Mouse (Mus musculus) liver, embryonic 12.5 days (tissue): ENCODE data around the gene Gm49416. TPM values are rescaled to one million over a fixed set of nuclear protein-coding genes. Genes with fewer than 3 reads are reported as not detected.
"Not testable (repeated sequence)": the region's sequence is repeated elsewhere in the genome, so short reads cannot be mapped to it uniquely, and the experiment has no call there.

ENCODE experiments used
- ATAC-seq: fragments of 200-750 bp; cut with Nextera tagmentation; 2 replicates; pipeline ENCODE4 v1.8.0; 2017; ENCODE audit warnings: moderate number of reproducible peaks, mild to moderate bottlenecking, moderate library complexity
- H3K27ac ChIP-seq: fragments of 300-500 bp; sonication (generic); 2 replicates; pipeline ENCODE4 v1.5.1; 2016; ENCODE audit warnings: mild to moderate bottlenecking
- H3K27me3 ChIP-seq: fragments of 300-500 bp; sonication (generic); replicated peaks from 2 replicates; pipeline ENCODE4 v1.6.1; 2016; ENCODE audit warnings: mild to moderate bottlenecking, moderate library complexity
- H3K36me3 ChIP-seq: fragments of 300-500 bp; sonication (generic); 2 replicates; pipeline ENCODE4 v1.6.1; 2016; ENCODE audit warnings: mild to moderate bottlenecking, moderate library complexity
- H3K4me1 ChIP-seq: fragments of 300-500 bp; sonication (generic); 2 replicates; pipeline ENCODE4 v1.6.1; 2016
- H3K4me2 ChIP-seq: fragments of 300-500 bp; sonication (generic); 2 replicates; pipeline ENCODE4 v1.6.1; 2016; ENCODE audit warnings: mild to moderate bottlenecking, moderate library complexity
- H3K4me3 ChIP-seq: fragments of 300-500 bp; sonication (generic); 2 replicates; pipeline ENCODE4 v1.5.1; 2016; ENCODE audit warnings: mild to moderate bottlenecking, moderate library complexity
- H3K9ac ChIP-seq: fragments of 300-500 bp; sonication (generic); 2 replicates; pipeline ENCODE4 v1.6.1; 2016; ENCODE audit warnings: mild to moderate bottlenecking, moderate library complexity
- H3K9me3 ChIP-seq: fragments of 300-500 bp; sonication (generic); replicated peaks from 2 replicates; pipeline ENCODE4 v1.6.1; 2016; ENCODE audit warnings: mild to moderate bottlenecking, moderate library complexity
- WGBS: fragments of 180-500 bp; shearing (Covaris S2); methylation state at CpG from one replicate; pipeline ENCODE4 v1.1.7; 2016; ENCODE audit not compliant: insufficient replicate concordance; 5-methylcytosine and 5-hydroxymethylcytosine counted together
- polyA plus RNA-seq: library from polyadenylated mRNA; unstranded; fragments of >200 nt; fragmentation: Nextera tagmentation; extraction: Ambion mirVana; gene quantifications from 2 replicates; pipeline ENCODE4 v1.2.1, GENCODE M21; 2016

Gene Gm49416
- polyA plus RNA-seq, 1 experiment from 2014 or later, result not detected

- no peak for ATAC-seq
- WGBS, result 71% methylated on average over 3 of the region's 3 CpGs
- Histone ChIP-seq H3K9me3 (no peaks in the 10 kb centered on the region), H3K4me3 (no peak overlapping the region), H3K4me1 (peaks cover 2% of the 10 kb centered on the region; the same call in 1 of the 2 replicates), H3K36me3 (peaks cover 7% of the 10 kb centered on the region), H3K27me3 (0 out of 2 replicates have a peak, but pooled peaks cover 7% of the 10 kb centered on the region), H3K27ac (no peak overlapping the region), H3K4me2 (no peak overlapping the region), H3K9ac (no peak overlapping the region)
Measured at GRCm38 (mm10) chr19:8853117-8853516, 35.6 kb upstream of the Gm49416 start.

GRCm38 (mm10) chr19:8857689-8858088 lies 31.0 kb upstream of the Gm49416 start:
- Histone ChIP-seq H3K36me3 (no peaks in the 10 kb centered on the region), H3K4me1 (no peaks in the 10 kb centered on the region), H3K27ac (no peak overlapping the region), H3K27me3 (0 out of 2 replicates have a peak, but pooled peaks cover 3% of the 10 kb centered on the region), H3K4me3 (no peak overlapping the region), H3K9ac (no peak overlapping the region), H3K4me2 (no peak overlapping the region), H3K9me3 (no peaks in the 10 kb centered on the region)
- WGBS, result 24% methylated on average over 4 of the region's 4 CpGs
- no peak for ATAC-seq

GRCm38 (mm10) chr19:8859018-8859417 lies 29.7 kb upstream of the Gm49416 start:
- Histone ChIP-seq H3K9ac (no peak overlapping the region), H3K4me3 (no peak overlapping the region), H3K27me3 (0 out of 2 replicates have a peak, but pooled peaks cover 3% of the 10 kb centered on the region), H3K9me3 (no peaks in the 10 kb centered on the region), H3K36me3 (no peaks in the 10 kb centered on the region), H3K4me2 (no peak overlapping the region), H3K4me1 (no peaks in the 10 kb centered on the region), H3K27ac (no peak overlapping the region)
- ATAC-seq, result peak; percentile 42; the same call in 1 of the 2 replicates
- 7% methylated on average over 1 of the region's 1 CpGs for WGBS

GRCm38 (mm10) chr19:8864265-8864664 lies 24.5 kb upstream of the Gm49416 start:
- H3K4me2 ChIP-seq, result no peak overlapping the region
- no peaks in the 10 kb centered on the region for H3K36me3 ChIP-seq
- no peaks in the 10 kb centered on the region for H3K9me3 ChIP-seq
- no peak overlapping the region for H3K4me3 ChIP-seq
- H3K9ac ChIP-seq, result no peak overlapping the region
- peaks cover 8% of the 10 kb centered on the region; the same call in 1 of the 2 replicates for H3K4me1 ChIP-seq
- 69% methylated on average over 6 of the region's 6 CpGs for WGBS
- H3K27me3 ChIP-seq, result no peaks in the 10 kb centered on the region
- H3K27ac ChIP-seq, result no peak overlapping the region
- no peak for ATAC-seq

- peak overlapping the region; percentile 91 for H3K9ac ChIP-seq
- H3K36me3 ChIP-seq, result peaks cover 23% of the 10 kb centered on the region
- peak overlapping the region; percentile 78 for H3K4me3 ChIP-seq
- H3K27ac ChIP-seq, result peak overlapping the region; percentile 86
- not testable (repeated sequence) for ATAC-seq, H3K27me3 ChIP-seq, H3K9me3 ChIP-seq
- H3K4me2 ChIP-seq, result peak overlapping the region; percentile 84
- WGBS, result 67% methylated on average over 3 of the region's 3 CpGs
- peaks cover 40% of the 10 kb centered on the region for H3K4me1 ChIP-seq
Measured at GRCm38 (mm10) chr19:8870381-8870780, 18.3 kb upstream of the Gm49416 start.

GRCm38 (mm10) chr19:8870838-8871237 lies 17.9 kb upstream of the Gm49416 start:
- peak; percentile 22 for ATAC-seq
- peak overlapping the region; percentile 78 for H3K4me3 ChIP-seq
- no peaks in the 10 kb centered on the region for H3K9me3 ChIP-seq
- peaks cover 28% of the 10 kb centered on the region for H3K36me3 ChIP-seq
- peaks cover 40% of the 10 kb centered on the region for H3K4me1 ChIP-seq
- peak overlapping the region; percentile 84 for H3K4me2 ChIP-seq
- peak overlapping the region; percentile 86 for H3K27ac ChIP-seq
- H3K27me3 ChIP-seq, result no peaks in the 10 kb centered on the region
- WGBS, result 27% methylated on average over 9 of the region's 9 CpGs
- peak overlapping the region; percentile 91 for H3K9ac ChIP-seq

GRCm38 (mm10) chr19:8871267-8872186 lies 17.2 kb upstream of the Gm49416 start, which contains the start of gene Ubxn1:
Gene Ubxn1, plus strand, starts transcription at chr19:8871496.
- H3K27me3 ChIP-seq, result no peaks in the 10 kb centered on the region
- H3K4me2 ChIP-seq, result peak within 1 kb of the TSS; percentile 84
- WGBS, result under 1% methylated on average over 59 of the region's 59 CpGs
- peak within 1 kb of the TSS; percentile 86 for H3K27ac ChIP-seq
- H3K4me1 ChIP-seq, result peaks cover 40% of the 10 kb centered on the region
- H3K4me3 ChIP-seq, result peak within 1 kb of the TSS; percentile 78
- no peaks in the 10 kb centered on the region for H3K9me3 ChIP-seq
- ATAC-seq, result peak; percentile 96
- peaks cover 35% of the 10 kb centered on the region for H3K36me3 ChIP-seq
- H3K9ac ChIP-seq, result peak within 1 kb of the TSS; percentile 91

- no peak for ATAC-seq
- WGBS, result 60% methylated on average over 10 of the region's 10 CpGs
Measured at GRCm38 (mm10) chr19:8872266-8872840, 16.4 kb upstream of the Gm49416 start.

GRCm38 (mm10) chr19:8875031-8875430 lies 13.7 kb upstream of the Gm49416 start:
- H3K4me1 ChIP-seq, result peaks cover 44% of the 10 kb centered on the region
- no peaks in the 10 kb centered on the region for H3K27me3 ChIP-seq
- H3K9ac ChIP-seq, result peak overlapping the region; percentile 24; the same call in 1 of the 2 replicates
- 88% methylated on average over 7 of the region's 7 CpGs for WGBS
- ATAC-seq, result no peak
- H3K9me3 ChIP-seq, result no peaks in the 10 kb centered on the region
- H3K36me3 ChIP-seq, result peaks cover 57% of the 10 kb centered on the region
- no peak overlapping the region for H3K4me2 ChIP-seq
- 0 out of 2 replicates have a peak overlapping the region, but pooled peaks have one; percentile 41 for H3K27ac ChIP-seq
- no peak overlapping the region for H3K4me3 ChIP-seq

More at GRCm38 (mm10) chr19:8872266-8872840, 16.4 kb upstream of the Gm49416 start:
- H3K4me3 ChIP-seq, result peak overlapping the region; percentile 78
- H3K4me1 ChIP-seq, result peaks cover 40% of the 10 kb centered on the region
- no peaks in the 10 kb centered on the region for H3K9me3 ChIP-seq
- H3K27me3 ChIP-seq, result no peaks in the 10 kb centered on the region
- H3K27ac ChIP-seq, result peak overlapping the region; percentile 86
- H3K36me3 ChIP-seq, result peaks cover 42% of the 10 kb centered on the region
- H3K4me2 ChIP-seq, result peak overlapping the region; percentile 84
- peak overlapping the region; percentile 91 for H3K9ac ChIP-seq

GRCm38 (mm10) chr19:8880311-8881033 lies 8.3 kb upstream of the Gm49416 start, which contains the start of gene Uqcc3:
Gene Uqcc3, minus strand, starts transcription at chr19:8880923.
- Histone ChIP-seq H3K27ac (peak within 1 kb of the TSS; percentile 75), H3K4me1 (peaks cover 21% of the 10 kb centered on the region), H3K36me3 (peaks cover 32% of the 10 kb centered on the region), H3K27me3 (no peaks in the 10 kb centered on the region), H3K9ac (peak within 1 kb of the TSS; percentile 86), H3K4me3 (peak within 1 kb of the TSS; percentile 85), H3K9me3 (no peaks in the 10 kb centered on the region), H3K4me2 (peak within 1 kb of the TSS; percentile 86)
- ATAC-seq, result peak; percentile 94
- WGBS, result under 1% methylated on average over 42 of the region's 42 CpGs

GRCm38 (mm10) chr19:8881034-8881392 lies 7.7 kb upstream of the Gm49416 start:
- WGBS, result 10% methylated on average over 3 of the region's 3 CpGs
- H3K4me1 ChIP-seq, result peaks cover 21% of the 10 kb centered on the region
- ATAC-seq, result no peak
- H3K9ac ChIP-seq, result peak overlapping the region; percentile 86
- peak overlapping the region; percentile 85 for H3K4me3 ChIP-seq
- no peaks in the 10 kb centered on the region for H3K27me3 ChIP-seq
- peak overlapping the region; percentile 75; the same call in 1 of the 2 replicates for H3K27ac ChIP-seq
- peak overlapping the region; percentile 86 for H3K4me2 ChIP-seq
- H3K9me3 ChIP-seq, result no peaks in the 10 kb centered on the region
- peaks cover 27% of the 10 kb centered on the region for H3K36me3 ChIP-seq
